Mouse (Mus musculus) central nervous system, embryonic 18 days (tissue): ENCODE data around the gene Cope. TPM values are rescaled to one million over a fixed set of nuclear protein-coding genes. Genes with fewer than 3 reads are reported as not detected.

Experiments used
- polyA plus RNA-seq: library from polyadenylated mRNA; depleted of rRNA; stranded (reverse); fragments of >200 nt; gene quantifications from 2 replicates; pipeline ENCODE4 v1.2.3, GENCODE M21; 2012; rRNA removed

Gene Cope
- polyA plus RNA-seq, result 260 and 266 TPM in 2 replicates

DNA sequence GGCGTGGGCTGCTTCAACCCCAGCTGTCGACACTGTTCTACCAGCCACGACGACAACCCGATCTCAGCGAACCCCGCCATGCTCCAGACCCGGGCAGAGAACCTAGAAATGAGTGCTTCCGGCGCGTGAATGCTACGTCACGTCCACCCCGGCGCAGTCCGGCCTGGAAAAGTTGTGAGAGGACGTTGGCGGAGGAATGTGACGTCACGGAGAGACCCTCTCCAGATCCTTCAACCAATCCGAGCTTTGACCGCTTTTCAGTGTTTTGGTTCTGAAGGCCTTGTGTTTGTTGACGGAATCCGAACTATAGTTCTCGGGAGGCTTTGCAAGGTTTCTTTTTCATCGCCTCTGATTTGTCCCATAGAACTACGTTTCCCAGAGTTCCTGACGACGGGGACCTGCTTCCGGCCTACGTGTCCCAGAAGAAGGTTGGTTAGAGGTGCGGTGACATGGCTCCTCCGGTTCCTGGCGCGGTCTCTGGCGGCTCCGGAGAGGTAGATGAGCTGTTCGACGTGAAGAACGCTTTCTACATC, at the start of gene Cope, which contains the start of gene Ddx49:
Gene Cope, plus strand, starts transcription at position 161 of the 533 bp plus-strand sequence.
Gene Ddx49, minus strand, starts transcription at position 132 of the 533 bp plus-strand sequence.

DNA sequence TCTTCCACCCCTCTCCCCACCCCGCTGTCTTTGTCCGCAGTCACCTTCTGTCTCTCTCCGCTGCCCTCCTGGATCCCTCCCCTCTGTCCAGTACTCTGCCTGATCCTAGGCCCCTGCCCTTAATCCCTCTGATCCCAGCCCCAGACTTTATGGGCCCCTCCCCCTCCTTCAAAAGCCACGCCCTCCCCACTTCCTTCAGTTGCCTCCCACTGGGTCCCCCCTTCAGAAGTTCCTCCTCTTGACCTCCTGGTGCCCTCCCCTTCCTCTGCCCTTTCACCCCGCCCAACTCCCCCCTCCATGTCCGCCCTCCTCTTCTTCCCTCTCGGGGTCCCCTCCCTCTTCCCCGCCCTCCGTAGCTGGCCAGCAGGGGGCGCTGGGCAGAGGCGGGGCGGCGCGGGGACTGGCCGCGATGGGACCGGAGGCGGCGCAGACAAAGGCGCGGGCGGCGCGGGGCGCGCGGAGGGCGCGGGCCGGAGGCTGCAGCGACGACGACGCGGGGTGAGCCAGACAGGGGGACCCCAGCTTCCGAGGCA, 19.6 kb upstream of the Cope start, which contains the start of gene Homer3:
Gene Homer3, plus strand, starts transcription at position 225 of the 533 bp plus-strand sequence.

GRCm38 (mm10) chr8:70315624-70316510, 13.5 kb downstream of the Cope start, which contains the start of gene Cers1:
Gene Cers1 (plus strand): TSS chr8:70315775.

GRCm38 (mm10) chr8:70329124-70329834, 27.0 kb downstream of the Cope start, which contains the start of gene Gdf1:
Gene Gdf1 (plus strand): TSS chr8:70329817.

DNA sequence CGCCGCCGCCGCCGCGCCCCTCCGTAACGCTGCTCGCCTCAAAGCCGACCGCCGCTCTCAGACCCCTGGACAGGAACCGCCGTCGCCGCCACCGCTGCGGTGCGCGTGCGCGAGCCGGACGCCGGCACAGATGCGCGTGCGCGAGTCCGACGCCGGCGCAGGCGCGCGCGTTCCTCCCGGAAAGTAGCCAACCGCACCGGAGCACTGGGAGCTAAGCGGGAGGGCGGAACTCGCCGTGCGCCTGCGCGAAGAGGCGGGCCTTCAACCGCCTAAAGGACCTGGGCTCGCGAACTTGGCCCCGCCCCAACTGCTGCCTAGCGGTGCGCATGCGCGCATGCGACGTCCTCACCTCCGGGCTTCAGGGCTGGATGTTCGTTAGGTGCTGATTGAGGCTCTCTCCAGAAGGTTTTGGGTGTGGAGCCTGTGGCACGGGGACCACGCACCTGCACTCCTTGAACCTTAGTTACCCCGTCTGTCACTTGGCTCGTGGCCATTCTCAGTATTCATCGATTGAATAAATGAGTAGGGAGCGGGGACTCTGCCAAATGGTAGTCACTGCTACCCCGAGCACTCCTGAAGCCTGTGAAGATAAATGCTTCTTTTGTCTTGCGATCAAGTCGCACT, 51.0 kb downstream of the Cope start, which contains the start of gene Upf1:
Gene Upf1, minus strand, starts transcription at position 85 of the 624 bp plus-strand sequence.

Other genes starting within 250 kb of the Cope start
- 5.8 and 6.4 TPM in 2 replicates for gene Tm6sf2, start 229.6 kb upstream of the Cope start, polyA plus RNA-seq
- 0.53 and 0.70 TPM in 2 replicates for gene Hapln4, start 219.1 kb upstream of the Cope start, polyA plus RNA-seq
- gene Ncan, start 181.6 kb upstream of the Cope start, polyA plus RNA-seq, result 80.6 and 97.8 TPM in 2 replicates
- gene Nr2c2ap, start 171.2 kb upstream of the Cope start, polyA plus RNA-seq, result 28.4 and 28.9 TPM in 2 replicates
- 14.2 and 16.7 TPM in 2 replicates for gene Rfxank, start 163.4 kb upstream of the Cope start, polyA plus RNA-seq
- 107 and 110 TPM in 2 replicates for gene Borcs8, start 163.0 kb upstream of the Cope start, polyA plus RNA-seq
- 0.31 and 0.49 TPM in 2 replicates for gene Mef2b, start 162.8 kb upstream of the Cope start, polyA plus RNA-seq
- 88.0 and 105 TPM in 2 replicates for gene Tmem161a, start 130.2 kb upstream of the Cope start, polyA plus RNA-seq
- 30.8 and 32.6 TPM in 2 replicates for gene Slc25a42, start 90.2 kb upstream of the Cope start, polyA plus RNA-seq
- gene Sugp2, start 68.3 kb upstream of the Cope start, polyA plus RNA-seq, result 144 and 148 TPM in 2 replicates
- gene Armc6, start 68.1 kb upstream of the Cope start, polyA plus RNA-seq, result 143 and 144 TPM in 2 replicates
- 39.3 and 42.2 TPM in 2 replicates for gene Homer3, start 19.7 kb upstream of the Cope start, polyA plus RNA-seq
- 53.5 and 59.7 TPM in 2 replicates for gene Ddx49, start within 50 bp of the Cope start, polyA plus RNA-seq
- 37.7 and 45.2 TPM in 2 replicates for gene Cers1, start 13.3 kb downstream of the Cope start, polyA plus RNA-seq
- gene Gdf1, start 27.3 kb downstream of the Cope start, polyA plus RNA-seq, result 13.0 and 13.6 TPM in 2 replicates
- gene Upf1, start 50.8 kb downstream of the Cope start, polyA plus RNA-seq, result 18.0 and 25.0 TPM in 2 replicates
- 0.19 and 0.36 TPM in 2 replicates for gene Comp, start 71.0 kb downstream of the Cope start, polyA plus RNA-seq
- 48.8 and 63.0 TPM in 2 replicates for gene Crtc1, start 137.1 kb downstream of the Cope start, polyA plus RNA-seq
- gene Klhl26, start 174.4 kb downstream of the Cope start, polyA plus RNA-seq, result 45.0 and 47.6 TPM in 2 replicates
- gene Tmem59l, start 184.8 kb downstream of the Cope start, polyA plus RNA-seq, result 93.1 and 93.2 TPM in 2 replicates
- gene Crlf1, start 190.6 kb downstream of the Cope start, polyA plus RNA-seq, result 21.4 and 29.2 TPM in 2 replicates
- gene Rex1bd, start 204.2 kb downstream of the Cope start, polyA plus RNA-seq, result 208 and 217 TPM in 2 replicates
- gene Uba52, start 208.3 kb downstream of the Cope start, polyA plus RNA-seq, result 1,219 and 1,269 TPM in 2 replicates
- gene Fkbp8, start 225.2 kb downstream of the Cope start, polyA plus RNA-seq, result 515 and 521 TPM in 2 replicates
- 36.9 and 38.8 TPM in 2 replicates for gene Kxd1, start 225.4 kb downstream of the Cope start, polyA plus RNA-seq
- gene Ell, start 236.9 kb downstream of the Cope start, polyA plus RNA-seq, result 21.8 and 22.9 TPM in 2 replicates